In the genomic region with DNA sequence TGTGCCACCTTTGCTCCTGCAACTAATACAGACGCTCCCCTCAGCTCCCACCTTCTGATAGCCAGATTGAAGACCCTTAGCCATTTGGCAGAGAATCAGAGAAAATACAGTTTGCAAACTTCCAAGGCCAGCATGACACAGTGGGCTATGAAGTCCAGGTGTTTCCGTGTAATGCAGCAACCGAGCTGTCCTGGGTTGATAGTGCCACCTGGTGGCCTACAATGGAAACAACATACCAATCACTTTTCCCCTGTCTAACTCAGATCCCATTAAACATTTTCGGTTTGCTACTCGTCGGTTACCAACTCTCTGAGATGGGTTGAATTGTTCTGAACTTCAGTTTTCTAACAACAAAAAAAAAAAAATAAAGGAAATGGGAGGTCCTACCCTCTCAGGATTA, we compare ENCODE assay signal across 20 mouse cellular contexts. TPM values are rescaled to one million over a fixed set of nuclear protein-coding genes. Genes with fewer than 3 reads are reported as not detected.
DNase-seq lines count a peak whose midpoint lies in the region; ATAC-seq and TF ChIP-seq lines count a peak whose summit lies in the region.
"Had no signal": no experiment of that assay in that cellular context is flagged by ENCODE, and none has a peak within 500 bp of the region (broad histone marks: within the 10 kb centered on the region; RNA-seq: fewer than 3 reads in every experiment).

No protein-coding gene starts in this region.

- H3K9ac ChIP-seq in liver, adult 2 months (ENCODE audit: low read depth, low read length): no peak overlapping the region
- no peak overlapping the region for H3K9ac ChIP-seq in ES-Bruce4 (ENCODE audit: low read depth, poor library complexity, severe bottlenecking)
- H3K9ac ChIP-seq: embryonic facial prominence, embryonic 15.5 days; forebrain, embryonic 12.5 days; midbrain, embryonic 15.5 days; stomach, embryonic 15.5 days had no signal

- H3K9me3 ChIP-seq in ES-Bruce4 (replicated peaks; ENCODE audit: control insufficient read depth, insufficient read depth, low read length, poor library complexity, severe bottlenecking): no peaks in the 10 kb centered on the region
- H3K9me3 ChIP-seq: midbrain, embryonic 15.5 days; stomach, embryonic 15.5 days had no signal

- no peak overlapping the region for H3K27ac ChIP-seq in liver, adult 2 months (replicated peaks; ENCODE audit: insufficient read depth, low read depth, low read length)
- H3K27ac ChIP-seq in ES-Bruce4 (ENCODE audit: insufficient read depth, low read length): no peak overlapping the region
- no peak overlapping the region for H3K27ac ChIP-seq in bone marrow, adult 2 months (ENCODE audit: control insufficient read depth, insufficient read depth, low read depth, low read length, poor library complexity)
- H3K27ac ChIP-seq: embryonic facial prominence, embryonic 15.5 days; forebrain, embryonic 12.5 days; macrophage; midbrain, embryonic 15.5 days; stomach, embryonic 15.5 days had no signal

- peak; percentile 15 for DNase-seq in CD4-positive, CD25-positive, alpha-beta regulatory T cell, adult 2 months (ENCODE audit: low read depth, low spot score)
- DNase-seq in liver, adult 2 months (ENCODE audit: extremely low read depth, low read depth, low spot score): no peak
- no peak for DNase-seq in liver
- DNase-seq in gastrocnemius, postnatal 25 days: no peak
- DNase-seq in right cerebral cortex, postnatal 14 days: no peak
- DNase-seq: adrenal gland, postnatal 25 days; cerebellum, adult 11-12 months; gastrocnemius, postnatal 10 days; heart, postnatal 36 days; kidney, postnatal 4 days; thymus, postnatal 4 days had no signal

- TF ChIP-seq POLR2A in liver, adult 2 months (IDR thresholded peaks at IDR 0.05; ENCODE audit: extremely low read depth, insufficient read depth, low read length): no peak
- TF ChIP-seq POLR2A in ES-Bruce4 (IDR thresholded peaks at IDR 0.05; ENCODE audit: insufficient read depth, low read length): no peak
- TF ChIP-seq POLR2A in bone marrow, adult 2 months (IDR thresholded peaks at IDR 0.05; ENCODE audit: borderline replicate concordance, control insufficient read depth, low read depth, low read length): no peak

- H3K36me3 ChIP-seq in liver, adult 2 months (ENCODE audit: control insufficient read depth, insufficient read depth, low read length): no peaks in the 10 kb centered on the region
- H3K36me3 ChIP-seq in ES-Bruce4 (ENCODE audit: control insufficient read depth, insufficient read depth, low read length, poor library complexity, severe bottlenecking): no peaks in the 10 kb centered on the region
- H3K36me3 ChIP-seq: embryonic facial prominence, embryonic 15.5 days; forebrain, embryonic 12.5 days; midbrain, embryonic 15.5 days; stomach, embryonic 15.5 days had no signal

- no peak for TF ChIP-seq EP300 in ES-Bruce4 (IDR thresholded peaks at IDR 0.05; ENCODE audit: insufficient read depth, low read depth, low read length)

- no peaks in the 10 kb centered on the region for H3K27me3 ChIP-seq in liver, adult 2 months (ENCODE audit: control insufficient read depth, insufficient read depth, low read length)
- no peaks in the 10 kb centered on the region for H3K27me3 ChIP-seq in ES-Bruce4 (ENCODE audit: control insufficient read depth, insufficient read depth, low read length, poor library complexity, severe bottlenecking)
- H3K27me3 ChIP-seq: embryonic facial prominence, embryonic 15.5 days; forebrain, embryonic 12.5 days; midbrain, embryonic 15.5 days; stomach, embryonic 15.5 days had no signal

- H3K79me2 ChIP-seq in liver, adult 2 months (ENCODE audit: control insufficient read depth, insufficient read depth, low read length): no peaks in the 10 kb centered on the region

- TF ChIP-seq CTCF in liver, adult 2 months (IDR thresholded peaks at IDR 0.05; ENCODE audit: low read depth, low read length): peak; percentile 15; the same call in 1 of the 2 replicates
- TF ChIP-seq CTCF in ES-Bruce4 (IDR thresholded peaks at IDR 0.05; ENCODE audit: low read depth, low read length): peak; percentile 54
- peak; percentile 38; the same call in 1 of the 2 replicates for TF ChIP-seq CTCF in bone marrow, adult 2 months (IDR thresholded peaks at IDR 0.05; ENCODE audit: control insufficient read depth, insufficient read depth, low read length)

- whole genome bisulfite sequencing in liver, adult 2 months: 79% methylated on average over 6 of the region's 6 CpGs
- 79% methylated on average over 6 of the region's 6 CpGs for WGBS in bone marrow, adult 2 months

- ATAC-seq in CD4-positive, CD25-positive, alpha-beta regulatory T cell, adult 4 months: no peak
- ATAC-seq: intestine, embryonic 16.5 days; midbrain, embryonic 15.5 days had no signal

- no peak overlapping the region for H3K4me3 ChIP-seq in liver, adult 2 months (ENCODE audit: insufficient read depth, low read depth, low read length)
- H3K4me3 ChIP-seq in ES-Bruce4 (ENCODE audit: low read depth, low read length): no peak overlapping the region
- H3K4me3 ChIP-seq in bone marrow, adult 2 months (replicated peaks; ENCODE audit: control insufficient read depth, low read depth, low read length): no peak overlapping the region
- H3K4me3 ChIP-seq: embryonic facial prominence, embryonic 15.5 days; forebrain, embryonic 12.5 days; midbrain, embryonic 15.5 days; stomach, embryonic 15.5 days had no signal

- no peaks in the 10 kb centered on the region for H3K4me1 ChIP-seq in liver, adult 2 months (ENCODE audit: control insufficient read depth, insufficient read depth, low read length)
- no peaks in the 10 kb centered on the region for H3K4me1 ChIP-seq in ES-Bruce4 (ENCODE audit: control insufficient read depth, insufficient read depth, low read length)
- no peaks in the 10 kb centered on the region for H3K4me1 ChIP-seq in bone marrow, adult 2 months (ENCODE audit: control insufficient read depth, insufficient read depth, low read length)
- H3K4me1 ChIP-seq: embryonic facial prominence, embryonic 15.5 days; forebrain, embryonic 12.5 days; midbrain, embryonic 15.5 days; stomach, embryonic 15.5 days had no signal

RNA-seq across cellular contexts. Expression of a gene that starts 59.7 kb away (rescaled TPM):
- 1,000 to 10,000 TPM; 1,509 to 3,003 TPM for polyA plus RNA-seq in CD4-positive, CD25-positive, alpha-beta regulatory T cell, adult 4 months (2017; shearing (Covaris generic))
- 651 and 681 TPM in 2 replicates for total RNA-seq in liver, adult 2 months (2014; rRNA removed)
- polyA plus RNA-seq in liver, adult 2 months (2012; rRNA removed): 154 and 207 TPM in 2 replicates
- polyA plus RNA-seq in ES-Bruce4 (2011; ENCODE audit: insufficient read depth, insufficient read length, low read depth, missing spikeins): 2,423 and 2,841 TPM in 2 replicates
- polyA plus RNA-seq in bone marrow, adult 2 months (2011; ENCODE audit: insufficient read depth, insufficient read length, low replicate concordance, missing spikeins): 986 and 1,535 TPM in 2 replicates
- 100 to 1,000 TPM; 401 to 432 TPM for total RNA-seq in gastrocnemius, postnatal 25 days (2021)
